Mouse (Mus musculus): ENCODE data around the gene Klhl2.

DNA sequence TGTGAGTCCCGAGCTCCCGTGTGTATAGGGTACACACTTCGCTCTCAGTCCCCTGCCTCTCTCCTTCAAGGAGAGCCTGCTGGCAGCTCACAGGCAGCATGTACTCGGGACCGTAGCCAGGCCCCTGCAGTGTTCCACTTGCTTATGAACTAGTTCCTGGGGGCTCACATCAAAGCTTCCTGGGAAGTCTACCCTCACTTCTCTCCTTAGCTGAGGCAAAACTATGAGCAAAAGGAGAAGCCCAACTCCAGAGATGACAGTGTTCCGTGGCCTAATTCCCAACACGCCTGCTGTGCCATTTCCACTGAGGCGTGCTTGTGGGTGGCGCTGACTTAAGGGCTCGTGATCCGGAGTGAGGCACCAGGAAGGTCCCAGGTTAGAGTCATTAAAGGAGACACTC, 25.9 kb downstream of the Klhl2 start:
- TF ChIP-seq GATA1 (IDR thresholded peaks at IDR 0.05; ENCODE audit: low read length) = no peak
- no peak for TF ChIP-seq TAL1 (IDR thresholded peaks at IDR 0.05; ENCODE audit: low read length)

Data from erythroblast, embryonic 14.5 days (primary cell).